Mouse (Mus musculus): ENCODE measurements at regions not wholly inside any gene's neighbourhood (a gene's known extent, or its start where the extent isn't known, plus 50 kb on each side); places are given as distances from the start of the nearest gene placed in this dataset.

DNA sequence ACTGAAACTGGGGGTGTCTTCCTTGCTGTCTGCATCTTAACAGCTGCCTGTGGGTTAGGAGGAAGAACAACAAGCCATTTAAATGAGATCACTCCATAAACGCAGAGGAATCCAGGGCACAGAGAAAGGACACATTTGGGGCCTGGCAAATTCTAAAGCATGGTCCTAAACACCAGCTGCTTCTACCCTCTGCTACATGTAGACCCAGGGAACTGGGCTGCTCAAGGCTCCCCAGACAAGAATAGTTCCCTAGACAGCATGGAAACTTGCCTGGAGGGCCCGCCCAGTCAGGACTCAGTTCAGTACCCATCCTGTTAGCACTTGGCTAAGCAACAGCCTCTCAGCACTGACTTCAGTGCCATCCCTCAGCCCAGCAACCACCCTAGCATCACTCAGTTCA is 115.2 kb upstream of the Irf2bp2 start:
- no peak for TF ChIP-seq CTCF (IDR thresholded peaks at IDR 0.05; ENCODE audit: low read depth, low read length)
- no peak for TF ChIP-seq POLR2A (IDR thresholded peaks at IDR 0.05; ENCODE audit: insufficient read depth, low read length)
- TF ChIP-seq EP300 (IDR thresholded peaks at IDR 0.05; ENCODE audit: insufficient read depth, low read depth, low read length) = no peak
